Mouse (Mus musculus): ENCODE measurements around the gene Senp6. TPM values are rescaled to one million over a fixed set of nuclear protein-coding genes. Genes with fewer than 3 reads are reported as not detected.

Senp6 gene
- polyA plus RNA-seq, 2 experiments: 14.6 to 15.2 TPM

GRCm38 (mm10) chr9:80179688-80180087, 113.0 kb downstream of the Senp6 start:
- 54% methylated on average over 4 of the region's 4 CpGs for WGBS (ENCODE audit: insufficient replicate concordance)
- Histone ChIP-seq H3K9me3 (ENCODE audit: control insufficient read depth, low read length) (no peaks in the 10 kb centered on the region), H3K9ac (replicated peaks) (no peak overlapping the region), H3K4me2 (ENCODE audit: low read depth) (no peak overlapping the region), H3K4me1 (replicated peaks; ENCODE audit: control insufficient read depth in 2 of 2, insufficient read depth in 2 of 2, low read length in 1 of 2) (peaks cover 0 to 3% of the 10 kb centered on the region in 2 experiments; a peak in 2 of 4 replicates), H3K36me3 (replicated peaks; ENCODE audit: control insufficient read depth, insufficient read depth, low read depth) (no peaks in the 10 kb centered on the region), H3K4me3 (ENCODE audit: insufficient read depth in 1 of 2, low read depth in 2 of 2, low read length in 2 of 2) (no peak overlapping the region), H3K27me3 (ENCODE audit: control insufficient read depth, insufficient read depth, low read length) (no peaks in the 10 kb centered on the region), H3K27ac (no peak overlapping the region)
- no peak for ATAC-seq (ENCODE audit: insufficient read depth)
- no peak for TF ChIP-seq CTCF (IDR thresholded peaks at IDR 0.05; ENCODE audit: low read depth)
- DNase-seq (ENCODE audit: low read depth in 3 of 3, low spot score in 3 of 3): no peak

GRCm38 (mm10) chr9:80180771-80181170, 114.1 kb downstream of the Senp6 start:
- DNase-seq (ENCODE audit: low read depth in 3 of 3, low spot score in 3 of 3) (no peak), ATAC-seq (ENCODE audit: insufficient read depth) (no peak)
- WGBS (ENCODE audit: insufficient replicate concordance): 53% methylated on average over 5 of the region's 5 CpGs
- H3K36me3 ChIP-seq (replicated peaks; ENCODE audit: control insufficient read depth, insufficient read depth, low read depth): no peaks in the 10 kb centered on the region
- H3K27me3 ChIP-seq (ENCODE audit: control insufficient read depth, insufficient read depth, low read length): no peaks in the 10 kb centered on the region
- no peak overlapping the region for H3K27ac ChIP-seq
- TF ChIP-seq EP300 (IDR thresholded peaks at IDR 0.05; ENCODE audit: low read depth) (no peak), CTCF (IDR thresholded peaks at IDR 0.05; ENCODE audit: low read depth) (no peak)
- no peak overlapping the region for H3K9ac ChIP-seq (replicated peaks)
- H3K9me3 ChIP-seq (ENCODE audit: control insufficient read depth, low read length): no peaks in the 10 kb centered on the region
- peaks cover 0 to 3% of the 10 kb centered on the region in 2 experiments; a peak in 2 of 4 replicates for H3K4me1 ChIP-seq (replicated peaks; ENCODE audit: control insufficient read depth in 2 of 2, insufficient read depth in 2 of 2, low read length in 1 of 2)
- H3K4me3 ChIP-seq (ENCODE audit: insufficient read depth in 1 of 2, low read depth in 2 of 2, low read length in 2 of 2): no peak overlapping the region
- no peak overlapping the region for H3K4me2 ChIP-seq (ENCODE audit: low read depth)

- no peak overlapping the region for H3K4me2 ChIP-seq (ENCODE audit: low read depth)
- H3K9ac ChIP-seq (replicated peaks): no peak overlapping the region
- ATAC-seq (ENCODE audit: insufficient read depth) (no peak), DNase-seq (ENCODE audit: low read depth in 3 of 3, low spot score in 3 of 3) (no peak)
- no peaks in the 10 kb centered on the region for H3K9me3 ChIP-seq (ENCODE audit: control insufficient read depth, low read length)
- H3K4me3 ChIP-seq (ENCODE audit: insufficient read depth in 1 of 2, low read depth in 2 of 2, low read length in 2 of 2): no peak overlapping the region
- H3K4me1 ChIP-seq (replicated peaks; ENCODE audit: control insufficient read depth in 2 of 2, insufficient read depth in 2 of 2, low read length in 1 of 2): peaks cover 0 to 3% of the 10 kb centered on the region in 2 experiments; a peak in 2 of 4 replicates
- no peaks in the 10 kb centered on the region for H3K36me3 ChIP-seq (replicated peaks; ENCODE audit: control insufficient read depth, insufficient read depth, low read depth)
- H3K27ac ChIP-seq: no peak overlapping the region
- WGBS (ENCODE audit: insufficient replicate concordance): 73% methylated on average over 1 of the region's 1 CpGs
- H3K27me3 ChIP-seq (ENCODE audit: control insufficient read depth, insufficient read depth, low read length): no peaks in the 10 kb centered on the region
- no peak for TF ChIP-seq CTCF (IDR thresholded peaks at IDR 0.05; ENCODE audit: low read depth)
- TF ChIP-seq EP300 (IDR thresholded peaks at IDR 0.05; ENCODE audit: low read depth): no peak
Measured at GRCm38 (mm10) chr9:80181692-80182091, 115.0 kb downstream of the Senp6 start.

- H3K4me1 ChIP-seq (replicated peaks; ENCODE audit: control insufficient read depth in 2 of 2, insufficient read depth in 2 of 2, low read length in 1 of 2): no peaks in the 10 kb centered on the region
- no peaks in the 10 kb centered on the region for H3K9me3 ChIP-seq (ENCODE audit: control insufficient read depth, low read length)
- no peak for DNase-seq (ENCODE audit: low read depth in 3 of 3, low spot score in 3 of 3)
- H3K27me3 ChIP-seq (ENCODE audit: control insufficient read depth, insufficient read depth, low read length): no peaks in the 10 kb centered on the region
- no peak overlapping the region for H3K4me3 ChIP-seq (ENCODE audit: insufficient read depth in 1 of 2, low read depth in 2 of 2, low read length in 2 of 2)
- H3K36me3 ChIP-seq (replicated peaks; ENCODE audit: control insufficient read depth, insufficient read depth, low read depth): no peaks in the 10 kb centered on the region
- no peak overlapping the region for H3K9ac ChIP-seq (replicated peaks)
- no peak overlapping the region for H3K4me2 ChIP-seq (ENCODE audit: low read depth)
- H3K27ac ChIP-seq: no peak overlapping the region
- ATAC-seq (ENCODE audit: insufficient read depth): no peak
- TF ChIP-seq CTCF (IDR thresholded peaks at IDR 0.05; ENCODE audit: low read depth) (no peak), EP300 (IDR thresholded peaks at IDR 0.05; ENCODE audit: low read depth) (no peak)
- 59% methylated on average over 5 of the region's 5 CpGs for WGBS (ENCODE audit: insufficient replicate concordance)
Measured at GRCm38 (mm10) chr9:80184138-80184537, 117.4 kb downstream of the Senp6 start.

GRCm38 (mm10) chr9:80185737-80186136, 119.0 kb downstream of the Senp6 start:
- no peak overlapping the region for H3K4me2 ChIP-seq (ENCODE audit: low read depth)
- no peak for ATAC-seq (ENCODE audit: insufficient read depth)
- 41% methylated on average over 3 of the region's 3 CpGs for WGBS (ENCODE audit: insufficient replicate concordance)
- TF ChIP-seq CTCF (IDR thresholded peaks at IDR 0.05; ENCODE audit: low read depth) (no peak), EP300 (IDR thresholded peaks at IDR 0.05; ENCODE audit: low read depth) (no peak)
- no peaks in the 10 kb centered on the region for H3K27me3 ChIP-seq (ENCODE audit: control insufficient read depth, insufficient read depth, low read length)
- H3K36me3 ChIP-seq (replicated peaks; ENCODE audit: control insufficient read depth, insufficient read depth, low read depth): no peaks in the 10 kb centered on the region
- no peak for DNase-seq (ENCODE audit: low read depth in 3 of 3, low spot score in 3 of 3)
- no peak overlapping the region for H3K9ac ChIP-seq (replicated peaks)
- no peak overlapping the region for H3K4me3 ChIP-seq (ENCODE audit: insufficient read depth in 1 of 2, low read depth in 2 of 2, low read length in 2 of 2)
- no peaks in the 10 kb centered on the region for H3K9me3 ChIP-seq (ENCODE audit: control insufficient read depth, low read length)
- no peaks in the 10 kb centered on the region for H3K4me1 ChIP-seq (replicated peaks; ENCODE audit: control insufficient read depth in 2 of 2, insufficient read depth in 2 of 2, low read length in 1 of 2)
- no peak overlapping the region for H3K27ac ChIP-seq

Measured in liver, embryonic 14.5 days (tissue).